Mouse (Mus musculus) embryonic facial prominence, embryonic 10.5 days (tissue): ENCODE data around the gene Ppp2r3a. TPM values are rescaled to one million over a fixed set of nuclear protein-coding genes. Genes with fewer than 3 reads are reported as not detected.

ENCODE experiments used
- DNase-seq: peaks from one replicate; pipeline ENCODE4 v3.0.0-alpha.2; 2017; ENCODE audit warnings: low spot score
- H3K27ac ChIP-seq: fragments of 300-500 bp; sonication (generic); replicated peaks from 2 replicates; pipeline ENCODE4 v1.5.1; 2016; ENCODE audit warnings: mild to moderate bottlenecking
- H3K27me3 ChIP-seq: fragments of 300-500 bp; sonication (generic); replicated peaks from 2 replicates; pipeline ENCODE4 v1.6.1; 2016; ENCODE audit warnings: low read depth, mild to moderate bottlenecking; ENCODE audit not compliant: poor library complexity, severe bottlenecking
- H3K36me3 ChIP-seq: fragments of 300-500 bp; sonication (generic); replicated peaks from 2 replicates; pipeline ENCODE4 v1.6.1; 2016; ENCODE audit warnings: mild to moderate bottlenecking, moderate library complexity
- H3K4me1 ChIP-seq: fragments of 300-500 bp; sonication (generic); 2 replicates; pipeline ENCODE4 v1.6.1; 2016
- H3K4me3 ChIP-seq: fragments of 300-500 bp; sonication (generic); 2 replicates; pipeline ENCODE4 v1.5.1; 2016; ENCODE audit warnings: mild to moderate bottlenecking, moderate library complexity
- H3K9me3 ChIP-seq: fragments of 300-500 bp; sonication (generic); 2 replicates; pipeline ENCODE4 v1.6.1; 2016; ENCODE audit warnings: mild to moderate bottlenecking
- WGBS: fragments of 180-500 bp; shearing (Covaris S2); methylation state at CpG from one replicate; pipeline ENCODE4 v1.1.7; 2016; 5-methylcytosine and 5-hydroxymethylcytosine counted together
- polyA plus RNA-seq: library from polyadenylated mRNA; unstranded; fragments of >200 nt; fragmentation: Nextera tagmentation; extraction: Ambion mirVana; gene quantifications from 2 replicates; pipeline ENCODE4 v1.2.1, GENCODE M21; 2016

Gene Ppp2r3a
- polyA plus RNA-seq, 1 experiment from 2014 or later = 10.9 TPM

- no peak overlapping the region for H3K4me3 ChIP-seq
- 50% methylated on average over 10 of the region's 10 CpGs for WGBS
- peaks cover 9% of the 10 kb centered on the region for H3K4me1 ChIP-seq
These were observed 28.6 kb upstream of the Ppp2r3a start for GRCm38 (mm10) chr9:101280211-101280610.

GRCm38 (mm10) chr9:101272715-101273114 is 21.1 kb upstream of the Ppp2r3a start:
- Histone ChIP-seq H3K36me3 (no peaks in the 10 kb centered on the region; the same call in 1 of the 2 replicates), H3K27ac (no peak overlapping the region), H3K4me1 (peaks cover 14% of the 10 kb centered on the region), H3K4me3 (no peak overlapping the region), H3K9me3 (0 out of 2 replicates have a peak, but pooled peaks cover 2% of the 10 kb centered on the region), H3K27me3 (no peaks in the 10 kb centered on the region)
- DNase-seq = no peak
- WGBS = 68% methylated on average over 7 of the region's 7 CpGs

More at GRCm38 (mm10) chr9:101280211-101280610, 28.6 kb upstream of the Ppp2r3a start:
- H3K27me3 ChIP-seq = no peaks in the 10 kb centered on the region
- no peak for DNase-seq
- no peak overlapping the region for H3K27ac ChIP-seq
- H3K36me3 ChIP-seq = no peaks in the 10 kb centered on the region
- no peaks in the 10 kb centered on the region for H3K9me3 ChIP-seq

GRCm38 (mm10) chr9:101270020-101270419 is 18.4 kb upstream of the Ppp2r3a start:
- 38% methylated on average over 5 of the region's 5 CpGs for WGBS
- Histone ChIP-seq H3K36me3 (no peaks in the 10 kb centered on the region; the same call in 1 of the 2 replicates), H3K4me1 (peaks cover 25% of the 10 kb centered on the region), H3K27me3 (no peaks in the 10 kb centered on the region), H3K4me3 (no peak overlapping the region), H3K9me3 (0 out of 2 replicates have a peak, but pooled peaks cover 2% of the 10 kb centered on the region), H3K27ac (no peak overlapping the region)
- no peak for DNase-seq

GRCm38 (mm10) chr9:101266043-101266442 is 14.4 kb upstream of the Ppp2r3a start:
- H3K27ac ChIP-seq = no peak overlapping the region
- no peak overlapping the region for H3K4me3 ChIP-seq
- H3K27me3 ChIP-seq = no peaks in the 10 kb centered on the region
- H3K9me3 ChIP-seq = 0 out of 2 replicates have a peak, but pooled peaks cover 2% of the 10 kb centered on the region
- peak; percentile 18 for DNase-seq
- H3K36me3 ChIP-seq = no peaks in the 10 kb centered on the region; the same call in 1 of the 2 replicates
- 64% methylated on average over 8 of the region's 8 CpGs for WGBS
- H3K4me1 ChIP-seq = peaks cover 28% of the 10 kb centered on the region

GRCm38 (mm10) chr9:101265546-101265945 is 14.0 kb upstream of the Ppp2r3a start:
- H3K27me3 ChIP-seq = no peaks in the 10 kb centered on the region
- 49% methylated on average over 6 of the region's 6 CpGs for WGBS
- H3K36me3 ChIP-seq = no peaks in the 10 kb centered on the region; the same call in 1 of the 2 replicates
- peaks cover 28% of the 10 kb centered on the region for H3K4me1 ChIP-seq
- 0 out of 2 replicates have a peak, but pooled peaks cover 2% of the 10 kb centered on the region for H3K9me3 ChIP-seq
- H3K27ac ChIP-seq = no peak overlapping the region
- DNase-seq = peak; percentile 40
- H3K4me3 ChIP-seq = no peak overlapping the region

GRCm38 (mm10) chr9:101262815-101263214 is 11.2 kb upstream of the Ppp2r3a start:
- Histone ChIP-seq H3K4me3 (no peak overlapping the region), H3K4me1 (peaks cover 18% of the 10 kb centered on the region), H3K9me3 (0 out of 2 replicates have a peak, but pooled peaks cover under 1% of the 10 kb centered on the region), H3K36me3 (no peaks in the 10 kb centered on the region), H3K27me3 (no peaks in the 10 kb centered on the region), H3K27ac (no peak overlapping the region)
- DNase-seq = no peak
- WGBS = 82% methylated on average over 3 of the region's 3 CpGs

GRCm38 (mm10) chr9:101261989-101262571 is 10.5 kb upstream of the Ppp2r3a start:
- no peak overlapping the region for H3K27ac ChIP-seq
- no peaks in the 10 kb centered on the region for H3K36me3 ChIP-seq
- no peaks in the 10 kb centered on the region for H3K9me3 ChIP-seq
- no peaks in the 10 kb centered on the region for H3K27me3 ChIP-seq
- H3K4me3 ChIP-seq = no peak overlapping the region
- peaks cover 18% of the 10 kb centered on the region for H3K4me1 ChIP-seq
- WGBS = 65% methylated on average over 11 of the region's 11 CpGs
- DNase-seq = no peak

- DNase-seq = no peak
- no peaks in the 10 kb centered on the region for H3K9me3 ChIP-seq
- 63% methylated on average over 4 of the region's 4 CpGs for WGBS
These were observed 9.8 kb upstream of the Ppp2r3a start for GRCm38 (mm10) chr9:101261443-101261842.

GRCm38 (mm10) chr9:101253136-101253535 is 1.5 kb upstream of the Ppp2r3a start:
- no peaks in the 10 kb centered on the region for H3K27me3 ChIP-seq

More at GRCm38 (mm10) chr9:101261443-101261842, 9.8 kb upstream of the Ppp2r3a start:
- Histone ChIP-seq H3K27me3 (no peaks in the 10 kb centered on the region), H3K4me1 (peaks cover 18% of the 10 kb centered on the region), H3K4me3 (no peak overlapping the region), H3K27ac (no peak overlapping the region), H3K36me3 (no peaks in the 10 kb centered on the region)

GRCm38 (mm10) chr9:101252541-101252940 is 946 bp upstream of the Ppp2r3a start:
- Histone ChIP-seq H3K4me3 (no peak overlapping the region), H3K27ac (no peak overlapping the region), H3K36me3 (no peaks in the 10 kb centered on the region), H3K9me3 (no peaks in the 10 kb centered on the region), H3K27me3 (no peaks in the 10 kb centered on the region), H3K4me1 (peaks cover 18% of the 10 kb centered on the region)
- 58% methylated on average over 4 of the region's 4 CpGs for WGBS
- no peak for DNase-seq

More at GRCm38 (mm10) chr9:101253136-101253535, 1.5 kb upstream of the Ppp2r3a start:
- Histone ChIP-seq H3K9me3 (no peaks in the 10 kb centered on the region), H3K4me1 (peaks cover 18% of the 10 kb centered on the region), H3K4me3 (no peak overlapping the region), H3K36me3 (no peaks in the 10 kb centered on the region), H3K27ac (no peak overlapping the region)
- WGBS = 74% methylated on average over 3 of the region's 3 CpGs
- no peak for DNase-seq

- Histone ChIP-seq H3K9me3 (no peaks in the 10 kb centered on the region), H3K4me1 (peaks cover 18% of the 10 kb centered on the region), H3K4me3 (peak overlapping the region; percentile 84), H3K36me3 (no peaks in the 10 kb centered on the region), H3K27me3 (no peaks in the 10 kb centered on the region), H3K27ac (peak overlapping the region; percentile 96)
- DNase-seq = peak; percentile 92
- WGBS = under 1% methylated on average over 61 of the region's 61 CpGs
These were observed 483 bp downstream of the Ppp2r3a start for GRCm38 (mm10) chr9:101250981-101251643.

- peak overlapping the region; percentile 84 for H3K4me3 ChIP-seq
- H3K36me3 ChIP-seq = no peaks in the 10 kb centered on the region
- WGBS = 21% methylated on average over 11 of the region's 11 CpGs
- H3K4me1 ChIP-seq = peaks cover 18% of the 10 kb centered on the region
- H3K27ac ChIP-seq = peak overlapping the region; percentile 96
- H3K27me3 ChIP-seq = no peaks in the 10 kb centered on the region
- no peaks in the 10 kb centered on the region for H3K9me3 ChIP-seq
- DNase-seq = peak; percentile 23
These were observed 1.1 kb downstream of the Ppp2r3a start for GRCm38 (mm10) chr9:101250486-101250885.

- Histone ChIP-seq H3K27me3 (no peaks in the 10 kb centered on the region), H3K4me1 (peaks cover 18% of the 10 kb centered on the region), H3K4me3 (peak overlapping the region; percentile 84; the same call in 1 of the 2 replicates), H3K36me3 (no peaks in the 10 kb centered on the region), H3K9me3 (no peaks in the 10 kb centered on the region), H3K27ac (no peak overlapping the region)
- DNase-seq = no peak
- 78% methylated on average over 4 of the region's 4 CpGs for WGBS
These were observed 2.0 kb downstream of the Ppp2r3a start for GRCm38 (mm10) chr9:101249626-101250025.
